Mouse (Mus musculus): ENCODE measurements around the gene Gm5431. TPM values are rescaled to one million over a fixed set of nuclear protein-coding genes. Genes with fewer than 3 reads are reported as not detected.
"Not testable (repeated sequence)": the region's sequence is repeated elsewhere in the genome, so short reads cannot be mapped to it uniquely, and the experiment has no call there.

Gene Gm5431
- total RNA-seq, 2 experiments from 2014 or later: 0.50 to 0.65 TPM

DNA sequence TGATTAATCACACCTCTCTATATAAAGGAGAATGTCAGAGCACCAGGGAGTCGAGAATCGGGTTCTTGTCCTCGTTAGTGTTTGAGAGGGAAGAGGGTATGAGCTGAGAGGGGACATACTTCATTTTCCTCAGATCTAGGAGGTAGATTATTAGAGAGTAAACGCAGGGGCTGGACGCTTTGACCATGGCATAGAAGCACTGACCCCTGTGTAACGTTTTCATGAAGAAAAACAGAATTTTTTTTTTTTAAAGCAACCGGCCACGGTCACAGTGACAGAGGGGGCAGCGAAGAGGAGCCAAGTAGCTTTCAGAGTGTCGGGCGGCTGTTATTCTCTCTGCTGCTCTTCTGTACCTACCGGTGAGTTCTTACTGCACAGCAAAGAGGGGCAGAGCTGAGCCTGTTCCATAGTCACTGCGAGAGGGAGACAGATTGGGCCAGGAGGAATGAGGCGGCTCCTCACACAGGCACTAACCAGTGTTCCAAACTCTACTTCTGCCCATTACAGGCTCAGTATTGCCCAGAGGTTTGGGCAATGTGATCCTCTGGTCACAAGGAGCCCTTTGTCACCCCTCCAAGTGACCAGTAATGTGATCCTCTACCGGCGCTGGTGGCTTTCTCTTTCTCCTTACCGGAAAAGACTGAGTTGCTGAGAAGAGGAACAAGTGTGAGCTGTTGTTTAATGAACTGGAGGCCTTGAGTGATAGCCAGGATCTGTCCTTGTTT, 30.0 kb downstream of the Gm5431 start:
- intact Hi-C loops (cut with DNase I): loop anchor here (5.0 to 10.0 kb wide), 3 partner anchors 315 to 543 kb away; partner anchors contain the start of genes Btnl9 and Zfp62
- peak; percentile 57 to 65 for DNase-seq

DNA sequence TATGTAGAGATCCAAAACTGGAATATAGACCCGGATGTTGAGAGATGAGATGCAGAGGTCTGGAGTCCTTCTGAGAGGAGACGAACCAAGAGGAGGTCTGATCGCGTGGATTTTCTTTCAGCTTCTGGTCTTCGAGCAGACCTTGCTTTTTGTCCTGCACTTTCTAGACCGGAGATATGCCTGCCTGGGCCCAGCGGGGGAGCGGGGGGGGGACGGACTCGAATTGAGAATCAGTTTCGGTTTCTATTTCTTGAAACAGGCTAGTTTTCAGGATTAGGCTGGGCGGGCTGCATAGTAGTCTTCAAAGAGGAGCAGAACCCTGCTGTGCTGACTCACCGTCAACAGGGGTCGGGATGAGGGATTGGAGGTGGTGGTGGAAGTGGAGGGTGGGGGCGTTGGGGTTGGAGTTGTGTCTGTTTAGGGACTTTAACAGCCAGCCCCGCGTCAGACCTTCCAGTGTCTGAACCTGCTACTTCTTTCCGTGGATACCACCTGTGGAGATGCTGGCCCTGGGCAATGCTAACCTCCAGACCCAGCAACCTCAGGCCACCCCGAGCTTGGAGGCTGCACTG, 30.7 kb downstream of the Gm5431 start, which contains the start of gene Irgm1:
Gene Irgm1 (minus strand): TSS at position 483 of the 572 bp plus-strand sequence.
- intact Hi-C loops (cut with DNase I): loop anchor here (5.0 to 10.0 kb wide), 3 partner anchors 316 to 544 kb away; partner anchors contain the start of genes Btnl9 and Zfp62
- peak; percentile 70 to 76 for DNase-seq

DNA sequence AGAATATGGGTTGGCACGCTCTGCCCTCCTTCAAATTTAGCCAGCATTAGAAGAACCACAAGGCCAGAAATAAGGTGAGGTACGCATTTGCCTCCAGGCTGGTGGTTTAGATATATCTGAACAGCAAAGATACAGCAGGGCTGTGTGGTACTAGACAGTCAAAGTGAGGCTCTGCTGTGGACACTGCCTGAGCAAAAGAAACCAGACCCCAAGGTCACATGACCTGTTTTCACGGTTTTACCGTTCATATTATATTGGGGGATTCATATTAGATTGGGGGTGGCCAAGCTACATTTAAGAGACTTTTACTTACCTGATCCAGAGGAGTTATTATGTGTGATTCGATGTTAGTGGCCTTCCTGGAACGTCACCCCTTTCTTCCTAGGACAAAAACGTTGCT, 31.2 kb downstream of the Gm5431 start:
- DNase-seq: no peak
- intact Hi-C loops (cut with DNase I): loop anchor here (5.0 to 10.0 kb wide), 3 partner anchors 317 to 544 kb away; partner anchors contain the start of genes Btnl9 and Zfp62

DNA sequence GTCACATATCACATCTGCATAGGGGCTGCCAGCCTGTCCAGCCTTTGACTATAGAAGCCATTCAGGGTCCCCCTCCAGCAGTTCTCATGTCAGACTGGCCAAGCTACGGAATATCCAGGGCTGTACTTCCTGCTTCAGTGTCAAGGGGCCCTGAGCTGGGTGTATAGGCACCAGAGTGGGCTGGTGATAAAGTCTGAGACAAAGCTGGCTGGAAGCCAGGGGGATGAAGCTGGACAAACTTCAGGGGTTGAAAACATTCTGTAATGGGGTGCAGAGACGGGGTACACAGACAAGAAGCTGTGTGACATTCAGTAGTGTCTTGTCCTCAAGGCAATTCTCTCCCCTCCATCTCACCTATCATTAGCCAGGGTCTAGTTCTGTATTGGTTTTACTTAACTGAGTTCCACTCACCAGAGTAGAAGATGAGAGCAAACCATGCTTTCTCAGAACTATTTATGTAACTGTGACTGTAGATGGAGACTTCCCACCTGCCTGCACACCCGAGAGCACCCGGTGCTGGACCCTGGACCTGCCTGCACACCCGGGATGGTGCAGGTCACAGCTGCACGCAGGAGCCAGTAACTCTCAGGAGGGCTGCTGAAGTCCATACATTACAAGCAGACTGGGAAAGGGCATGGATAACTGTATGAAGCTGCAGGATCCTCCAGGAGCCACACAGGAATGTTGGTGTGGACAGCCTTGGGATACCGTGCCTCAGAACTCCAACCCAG, 32.5 kb downstream of the Gm5431 start:
- peak in 1 of 2 experiments; percentile 27 for DNase-seq
- intact Hi-C loops (cut with DNase I): loop anchor here (5.0 to 10.0 kb wide), 3 partner anchors 318 to 545 kb away; partner anchors contain the start of genes Btnl9 and Zfp62

DNA sequence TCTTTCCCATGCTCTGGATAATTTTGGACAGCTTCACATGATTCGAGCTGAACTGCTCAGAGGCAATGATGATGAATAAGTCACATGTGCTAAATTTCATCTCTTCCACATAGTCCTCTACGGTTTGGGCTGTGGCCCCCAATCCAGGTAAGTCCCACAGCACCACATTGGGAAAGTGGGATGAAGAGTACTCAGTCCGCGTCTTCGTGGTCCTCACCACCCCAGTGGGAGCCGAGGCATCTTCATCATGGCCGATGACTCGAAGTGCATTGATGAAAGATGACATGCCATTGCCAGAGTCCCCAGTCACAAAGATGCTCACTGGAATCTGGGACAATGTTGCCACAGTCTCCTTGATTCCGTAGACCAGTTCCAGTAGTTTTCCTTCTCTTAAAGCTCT, 35.5 kb downstream of the Gm5431 start:
- DNase-seq: no peak
- intact Hi-C loops (cut with DNase I): no loop called here

DNA sequence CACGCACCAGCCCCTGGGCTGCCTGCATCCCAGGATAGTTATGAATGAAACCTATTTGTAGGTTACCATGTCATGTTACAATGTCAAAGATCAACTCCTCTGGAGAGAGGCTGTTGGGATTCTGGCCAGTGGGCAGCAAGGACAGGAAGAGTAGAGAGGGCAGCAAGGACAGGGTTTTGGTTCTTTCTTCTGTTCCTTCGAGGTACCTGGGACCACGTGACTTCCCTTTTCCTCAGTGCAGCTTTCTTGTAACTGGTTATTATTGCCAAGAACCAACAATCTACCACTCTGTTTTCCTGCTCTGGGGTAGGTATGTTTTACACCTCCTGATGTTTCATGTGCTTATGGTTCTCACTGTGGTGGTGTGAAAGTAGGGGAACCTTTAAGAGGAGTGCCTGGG, 38.2 kb downstream of the Gm5431 start:
- intact Hi-C loops (cut with DNase I): no loop called here
- no peak for DNase-seq

DNA sequence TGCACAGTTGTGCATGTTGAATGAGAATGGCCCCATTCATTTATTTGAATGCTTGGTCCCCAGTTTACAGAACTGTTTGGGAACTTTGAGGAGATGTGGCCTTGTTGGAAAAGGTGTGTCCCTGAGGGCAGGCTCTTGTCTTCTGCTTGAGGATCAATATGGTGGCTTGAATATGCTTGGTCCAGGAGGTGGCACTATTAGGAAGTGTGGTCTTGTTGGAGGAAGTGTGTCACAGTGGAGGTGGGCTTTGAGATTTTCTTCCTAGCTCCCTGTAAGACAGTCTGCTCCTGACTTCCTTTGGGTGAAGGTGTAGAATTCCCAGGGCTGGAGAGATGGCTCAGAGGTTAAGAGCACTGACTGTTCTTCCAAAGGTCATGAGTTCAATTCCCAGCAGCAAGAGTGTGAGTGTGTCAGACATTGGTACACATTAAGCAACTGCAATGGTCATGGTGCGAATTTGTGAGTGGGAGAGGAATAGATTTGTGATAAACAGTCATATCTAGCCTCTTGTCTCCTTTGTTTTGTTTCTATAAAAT, 39.2 kb downstream of the Gm5431 start:
- intact Hi-C loops (cut with DNase I): no loop called here
- DNase-seq: no peak

DNA sequence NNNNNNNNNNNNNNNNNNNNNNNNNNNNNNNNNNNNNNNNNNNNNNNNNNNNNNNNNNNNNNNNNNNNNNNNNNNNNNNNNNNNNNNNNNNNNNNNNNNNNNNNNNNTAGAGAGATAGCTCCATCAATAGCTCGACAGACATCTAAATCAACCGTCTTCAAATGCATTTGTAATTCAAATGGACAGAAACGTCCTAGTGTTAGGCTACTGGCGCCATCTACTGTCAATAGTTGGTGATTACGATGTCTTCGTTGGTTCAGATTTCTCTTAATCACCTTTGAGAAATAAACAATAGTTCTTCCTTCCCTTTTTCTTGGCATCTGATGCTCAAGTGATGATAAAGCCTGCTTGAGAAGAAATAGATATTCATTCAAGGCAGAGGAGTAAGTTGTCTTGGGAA, 43.0 kb downstream of the Gm5431 start:
- intact Hi-C loops (cut with DNase I): loop anchor here (5.0 kb wide), 1 partner anchor 393 kb away; no protein-coding TSS in a partner anchor
- DNase-seq: peak; percentile 54 to 72

DNA sequence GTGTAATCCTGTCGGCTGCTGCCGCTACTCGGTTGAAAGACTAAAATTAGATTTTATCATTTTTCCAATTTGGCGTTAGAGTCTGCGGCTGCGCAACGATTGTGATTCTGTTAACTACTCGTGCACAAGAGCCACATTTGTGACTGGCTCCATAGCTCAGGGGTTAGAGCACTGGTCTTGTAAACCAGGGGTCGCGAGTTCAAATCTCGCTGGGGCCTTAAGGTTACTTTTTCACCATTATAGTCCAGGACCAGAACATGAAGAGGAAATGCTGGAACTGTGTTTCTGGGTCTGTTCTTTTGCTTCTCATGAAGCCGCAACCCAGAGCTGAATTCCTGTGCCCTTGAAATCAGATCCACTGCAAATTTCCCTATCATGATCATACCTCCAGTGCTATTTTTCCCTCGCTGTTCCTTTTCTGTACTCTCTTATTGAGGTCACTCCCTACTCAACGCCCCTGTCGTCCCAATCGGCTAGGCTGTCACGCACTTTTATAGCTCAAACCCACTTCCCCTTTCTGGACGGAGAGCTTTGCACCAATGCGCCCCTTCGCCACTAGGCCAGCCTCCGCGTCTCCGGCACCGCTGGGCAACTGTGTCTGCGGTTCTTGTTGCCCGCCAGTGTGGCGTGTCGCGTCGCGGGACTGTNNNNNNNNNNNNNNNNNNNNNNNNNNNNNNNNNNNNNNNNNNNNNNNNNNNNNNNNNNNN, 48.4 kb downstream of the Gm5431 start:
- intact Hi-C loops (cut with DNase I): no loop called here
- DNase-seq: peak; percentile 92 to 93

DNA sequence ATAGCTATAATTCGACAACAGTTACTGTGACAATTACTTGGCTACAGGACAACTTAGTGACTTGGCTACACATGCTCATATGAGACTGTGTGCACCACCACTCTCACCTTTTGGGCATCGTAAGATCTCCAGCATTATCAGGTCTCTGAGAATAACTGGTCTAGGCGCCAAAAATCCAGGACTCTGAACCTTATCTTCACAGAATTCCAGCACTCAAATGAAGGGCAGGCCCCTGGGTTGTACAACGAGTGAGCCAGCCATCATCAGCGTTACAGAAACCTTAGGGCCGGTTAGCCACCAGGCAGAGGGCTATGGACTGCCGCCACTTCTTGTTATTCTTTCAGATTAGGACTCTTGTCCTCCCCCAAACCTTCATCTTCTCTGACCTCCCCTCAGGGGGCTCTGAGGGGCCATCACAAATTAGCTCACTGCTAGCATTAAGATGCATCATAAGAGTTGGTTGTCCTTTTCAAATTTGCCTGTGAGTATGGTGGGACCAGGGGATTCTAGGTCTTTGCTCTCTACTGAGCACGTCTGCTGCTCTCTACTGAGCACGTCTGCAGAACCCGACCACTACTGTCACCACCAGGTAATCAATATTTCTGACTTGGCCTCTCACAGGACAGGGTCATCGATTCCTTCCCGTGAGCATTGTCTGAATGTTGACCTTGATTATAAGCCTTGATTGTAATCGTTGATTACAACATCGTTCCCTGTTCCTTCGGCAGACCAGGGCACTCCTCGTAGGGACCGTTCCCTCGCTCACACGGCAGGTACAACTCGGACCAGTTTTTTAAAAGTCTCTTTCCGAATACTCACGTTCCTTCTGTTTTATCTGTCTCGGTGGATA, 49.2 kb downstream of the Gm5431 start:
- intact Hi-C loops (cut with DNase I): no loop called here
- DNase-seq: peak in 1 of 2 experiments; percentile 12

DNA sequence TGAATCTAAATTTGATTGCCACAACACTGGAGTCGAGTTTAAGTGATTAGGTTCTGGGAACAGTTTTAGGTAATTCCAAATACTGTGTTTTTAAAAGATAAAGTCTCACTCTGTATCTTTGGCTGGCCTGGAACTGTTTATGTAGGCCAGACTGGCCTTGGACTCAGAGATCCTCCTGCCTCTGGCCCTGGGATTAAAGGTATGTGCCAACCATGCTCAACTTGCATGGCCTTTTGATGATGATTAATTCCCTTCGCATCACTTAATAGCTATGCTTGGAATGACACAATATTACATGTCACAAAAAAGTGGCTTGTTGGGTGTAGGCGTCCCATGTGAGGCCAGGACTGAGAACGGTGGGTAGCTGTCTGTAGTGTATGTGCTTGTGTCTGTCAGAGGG, 49.8 kb downstream of the Gm5431 start:
- no peak for DNase-seq
- intact Hi-C loops (cut with DNase I): no loop called here

DNA sequence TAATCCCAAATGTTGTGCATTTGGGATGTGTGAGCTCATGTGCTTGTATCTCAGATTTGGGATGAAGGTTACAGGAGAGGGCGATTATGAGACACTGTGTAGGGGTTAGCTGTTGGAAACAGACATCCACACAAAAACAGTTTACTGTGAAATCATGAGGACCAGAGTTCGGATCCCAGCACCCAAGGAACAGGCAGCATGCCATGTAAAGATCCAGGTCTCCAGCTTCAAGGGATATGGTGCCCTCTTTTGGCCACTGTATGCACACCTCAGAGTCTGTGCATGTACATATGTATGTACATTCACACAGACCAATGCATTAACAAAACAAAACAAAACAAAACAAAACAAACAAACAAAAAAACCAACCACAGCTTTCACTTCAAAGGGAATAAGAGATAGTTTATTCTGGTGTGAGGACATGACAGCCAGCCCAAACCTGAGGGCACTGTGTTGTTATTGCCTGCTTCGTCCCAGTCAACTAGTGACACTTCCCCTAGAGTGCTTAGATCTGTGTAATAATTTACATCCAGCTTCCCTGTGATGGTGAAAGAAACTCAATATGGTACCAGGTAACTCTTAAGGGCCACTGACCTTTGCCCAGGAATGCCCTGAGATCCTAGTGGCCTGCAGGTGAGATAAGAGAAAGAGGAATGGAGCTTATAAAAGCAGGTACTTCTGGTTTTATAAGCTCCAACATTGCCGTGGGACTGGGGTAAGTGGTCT, 50.6 kb downstream of the Gm5431 start:
- no peak for DNase-seq
- intact Hi-C loops (cut with DNase I): no loop called here

DNA sequence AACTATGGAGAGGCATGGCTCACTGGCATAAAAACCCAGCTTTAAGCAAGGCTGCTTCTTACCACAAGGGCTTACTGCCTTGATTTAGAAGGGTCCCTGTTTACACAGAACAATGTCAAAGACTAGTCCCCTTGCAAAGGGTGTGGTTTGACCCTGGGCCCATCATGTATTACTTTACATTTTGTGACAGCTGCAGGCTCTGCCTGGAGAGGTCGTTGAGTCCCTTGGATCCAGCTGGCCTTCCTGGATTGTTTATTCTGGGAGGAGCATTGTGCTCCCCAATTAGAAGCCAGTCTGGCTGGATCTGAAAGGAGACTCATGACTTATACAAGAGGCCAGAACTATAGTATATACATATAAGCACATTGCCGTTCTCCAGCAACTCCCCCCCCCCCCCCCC, 51.8 kb downstream of the Gm5431 start:
- intact Hi-C loops (cut with DNase I): no loop called here
- DNase-seq: no peak

DNA sequence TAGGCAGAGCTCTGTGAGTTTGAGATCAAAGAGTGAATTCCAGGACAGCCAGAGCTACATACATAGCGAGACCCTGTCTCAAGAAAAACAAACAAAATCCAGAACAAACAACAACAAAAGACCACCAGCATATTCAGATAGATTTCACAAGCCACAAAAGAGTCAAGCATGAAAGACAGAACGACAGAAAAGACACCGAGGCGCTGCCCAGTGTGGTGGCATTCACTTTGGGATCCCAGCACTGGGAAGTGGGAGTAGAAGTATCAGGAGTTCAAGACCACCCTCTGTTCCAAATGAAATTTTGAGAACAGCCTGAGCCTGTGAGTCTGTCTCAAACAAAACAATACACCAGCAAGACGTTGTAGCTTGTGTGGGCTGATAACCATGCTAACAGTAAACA, 55.1 kb downstream of the Gm5431 start:
- DNase-seq: no peak
- intact Hi-C loops (cut with DNase I): no loop called here

DNA sequence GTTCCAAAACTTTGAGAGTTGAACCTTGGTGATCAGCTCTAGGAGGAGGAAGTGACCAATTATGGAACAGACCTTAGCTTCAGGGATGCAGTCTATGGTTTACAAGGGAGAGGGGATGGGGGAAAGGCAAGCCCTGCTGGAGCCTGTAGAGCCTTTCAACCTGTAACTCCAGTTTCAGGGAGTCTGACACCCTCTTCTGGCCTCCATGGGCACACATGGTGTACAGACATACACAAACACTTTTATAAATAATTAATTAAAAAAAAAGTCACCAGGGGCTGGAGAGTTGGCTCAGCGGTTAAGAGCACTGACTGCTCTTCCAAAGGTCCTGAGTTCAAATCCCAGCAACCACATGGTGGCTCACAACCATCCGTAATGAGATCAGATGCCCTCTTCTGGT, 55.7 kb downstream of the Gm5431 start:
- DNase-seq; intact Hi-C loops (cut with DNase I): not testable (repeated sequence)

DNA sequence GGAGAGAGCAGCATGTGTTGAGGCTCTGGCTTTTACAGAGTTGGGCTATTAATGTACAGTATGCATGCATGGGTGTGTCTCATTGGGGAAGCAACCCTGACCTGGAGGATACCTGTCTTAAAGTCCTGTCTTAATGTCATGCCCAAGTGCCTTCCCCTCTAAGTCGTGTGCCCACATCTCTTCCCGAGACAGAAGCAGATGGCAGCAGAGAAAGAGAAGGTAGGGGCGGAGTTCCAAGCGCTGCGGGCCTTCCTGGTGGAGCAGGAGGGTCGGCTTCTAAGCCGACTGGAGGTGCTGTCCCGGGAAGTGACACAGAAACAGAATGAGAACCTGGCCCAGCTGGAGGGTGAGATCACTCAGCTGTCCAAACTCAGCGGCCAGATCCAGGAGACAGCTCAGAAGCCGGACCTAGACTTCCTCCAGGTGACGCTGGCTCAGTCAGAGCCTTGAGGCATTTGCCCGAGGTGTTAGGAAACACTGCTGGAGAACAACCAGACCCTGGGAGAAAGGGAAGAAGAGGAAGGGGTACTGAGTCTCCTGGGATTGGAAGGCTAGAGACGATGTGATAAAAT, 56.7 kb downstream of the Gm5431 start:
- DNase-seq: no peak
- intact Hi-C loops (cut with DNase I): no loop called here

DNA sequence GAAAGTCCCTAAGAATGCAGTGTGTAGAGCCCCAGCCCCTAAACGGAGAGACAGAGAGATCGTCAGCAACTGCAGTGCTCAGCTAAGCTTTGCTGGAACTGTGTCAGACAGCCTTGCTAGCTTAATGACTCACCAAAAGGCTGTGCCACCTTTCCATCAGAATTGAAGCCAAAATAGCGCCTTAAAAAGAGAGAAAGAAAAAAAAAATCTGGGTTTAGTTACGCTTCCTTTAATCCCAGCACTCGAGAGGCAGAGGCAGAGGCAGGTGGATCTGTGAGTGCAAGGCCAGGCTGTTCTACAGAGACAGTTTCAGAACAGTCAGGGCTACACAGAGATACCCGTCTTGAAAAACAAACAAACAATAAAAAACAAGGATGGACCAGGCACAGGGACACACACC, 57.7 kb downstream of the Gm5431 start:
- intact Hi-C loops (cut with DNase I): no loop called here
- DNase-seq: no peak

DNA sequence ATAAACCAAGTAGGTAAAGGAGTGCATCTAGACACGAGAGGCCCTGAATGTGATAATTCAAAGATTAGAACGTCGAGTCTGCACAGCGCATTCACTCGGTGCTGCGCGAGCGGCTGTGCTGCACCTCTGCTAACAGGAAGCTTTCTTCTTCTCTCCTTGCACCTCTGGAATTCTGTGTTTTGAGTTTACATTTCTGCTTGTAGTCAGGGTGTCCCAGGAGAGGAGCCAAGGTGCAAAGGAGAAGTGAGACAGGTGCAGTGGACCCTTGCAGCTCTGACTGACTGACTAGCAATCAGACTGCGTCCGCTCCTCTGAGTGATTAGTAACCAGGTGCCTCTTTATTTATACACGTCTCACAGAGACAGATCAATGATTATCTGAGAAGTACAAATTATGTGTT, 58.8 kb downstream of the Gm5431 start:
- intact Hi-C loops (cut with DNase I): no loop called here
- no peak for DNase-seq

DNA sequence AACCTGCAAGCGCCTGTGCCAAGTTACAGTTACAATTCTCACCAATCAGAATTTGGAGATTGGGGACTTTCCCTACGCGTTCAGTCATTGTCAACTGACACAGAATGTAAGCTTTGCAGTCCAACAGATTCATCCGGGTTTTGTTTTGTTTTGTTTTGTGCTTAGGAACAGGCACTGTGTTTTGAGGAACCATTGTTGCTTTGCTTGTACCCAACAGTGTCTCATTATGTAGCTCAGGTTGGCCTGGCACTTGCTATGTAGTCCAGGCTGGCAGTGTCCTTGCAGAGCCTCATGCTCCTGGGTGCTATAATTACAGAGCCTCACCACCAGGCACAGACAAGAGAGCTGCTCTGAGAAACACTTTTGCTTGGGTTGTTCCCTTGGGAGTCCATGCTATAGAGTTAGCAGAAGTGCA, 59.6 kb downstream of the Gm5431 start:
- no peak for DNase-seq
- intact Hi-C loops (cut with DNase I): no loop called here

Data from heart, postnatal 10 days (tissue).